Mouse (Mus musculus): ENCODE results near the gene Dld. TPM values are rescaled to one million over a fixed set of nuclear protein-coding genes. Genes with fewer than 3 reads are reported as not detected.

Gene Dld
- total and polyA plus RNA-seq, 3 experiments: 112 to 229 (median 131) TPM

DNA sequence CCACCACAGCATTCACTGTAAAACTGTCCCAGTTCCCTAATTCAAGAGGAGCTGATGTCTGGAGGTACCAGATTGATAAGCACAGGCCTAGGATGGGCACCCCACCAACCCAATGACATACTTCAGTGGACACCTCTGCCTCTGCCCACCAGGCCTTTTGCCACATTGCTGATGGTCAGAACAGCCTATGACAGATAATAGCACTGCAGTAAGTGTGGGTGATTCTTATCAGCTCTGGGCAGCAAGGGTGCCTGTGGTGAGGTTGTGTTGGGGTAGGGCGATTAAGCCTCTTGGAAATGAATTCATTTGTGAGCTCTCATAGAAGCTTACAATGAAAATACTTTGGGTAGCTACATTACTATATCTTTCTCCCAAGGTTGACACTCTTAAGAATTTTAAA lies 44.6 kb upstream of the Dld start:
- Histone ChIP-seq H3K9ac (ENCODE audit: control insufficient read depth, low read depth, low read length, poor library complexity, severe bottlenecking) (no peak overlapping the region), H3K4me3 (ENCODE audit: control insufficient read depth in 1 of 2, insufficient read depth in 1 of 2, low read depth in 2 of 2, low read length in 2 of 2) (no peak overlapping the region), H3K27me3 (ENCODE audit: control insufficient read depth in 1 of 2, insufficient read depth in 2 of 2, low read length in 2 of 2) (peaks cover 0 to 1% of the 10 kb centered on the region in 2 experiments; a peak in 3 of 4 replicates), H3K79me2 (ENCODE audit: control insufficient read depth, insufficient read depth, low read length, poor library complexity) (no peaks in the 10 kb centered on the region), H3K27ac (ENCODE audit: control insufficient read depth, low read depth, low read length) (no peak overlapping the region), H3K9me3 (replicated peaks; ENCODE audit: insufficient read depth, low read length) (no peaks in the 10 kb centered on the region), H3K4me1 (ENCODE audit: control insufficient read depth in 1 of 2, insufficient read depth in 2 of 2, low read length in 2 of 2) (no peaks in the 10 kb centered on the region), H3K36me3 (ENCODE audit: control insufficient read depth in 1 of 2, insufficient read depth in 2 of 2, low read length in 2 of 2) (no peaks in the 10 kb centered on the region)
- DNase-seq (ENCODE audit: low read depth, low spot score): no peak
- TF ChIP-seq CTCF (IDR thresholded peaks at IDR 0.05 in 2 of 3, conservative IDR thresholded peaks at IDR 0.05 in 1 of 3; ENCODE audit: control insufficient read depth in 1 of 3, insufficient read depth in 1 of 3, low read depth in 2 of 3, low read length in 3 of 3, poor library complexity in 1 of 3, severe bottlenecking in 1 of 3) (no peak), ELF1 (IDR thresholded peaks at IDR 0.05; ENCODE audit: low read depth, low read length) (no peak), ZMIZ1 (IDR thresholded peaks at IDR 0.05; ENCODE audit: low read depth, low read length) (no peak)

DNA sequence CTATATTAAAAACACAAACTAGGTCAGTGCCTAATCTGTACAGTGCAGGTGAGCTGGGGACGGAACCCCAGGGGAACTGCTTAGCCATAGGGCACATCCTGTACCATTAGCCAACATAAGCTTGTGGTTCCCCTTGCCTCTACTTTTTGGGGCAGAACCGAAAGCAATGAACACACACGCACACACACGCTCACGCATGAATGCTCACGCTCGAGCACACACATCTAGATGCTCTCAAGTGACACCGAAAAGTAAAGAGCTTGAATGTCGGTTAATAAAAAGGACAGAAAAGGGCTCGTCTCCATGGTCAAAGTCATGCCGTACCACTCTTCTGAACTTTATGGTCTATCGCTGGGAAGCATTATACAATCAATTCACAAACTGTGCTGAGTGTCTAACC lies 40.4 kb upstream of the Dld start:
- Histone ChIP-seq H3K9ac (ENCODE audit: control insufficient read depth, low read depth, low read length, poor library complexity, severe bottlenecking) (no peak overlapping the region), H3K9me3 (replicated peaks; ENCODE audit: insufficient read depth, low read length) (no peaks in the 10 kb centered on the region), H3K4me1 (ENCODE audit: control insufficient read depth in 1 of 2, insufficient read depth in 2 of 2, low read length in 2 of 2) (no peaks in the 10 kb centered on the region), H3K79me2 (ENCODE audit: control insufficient read depth, insufficient read depth, low read length, poor library complexity) (no peaks in the 10 kb centered on the region), H3K27ac (ENCODE audit: control insufficient read depth, low read depth, low read length) (no peak overlapping the region), H3K36me3 (ENCODE audit: control insufficient read depth in 1 of 2, insufficient read depth in 2 of 2, low read length in 2 of 2) (no peaks in the 10 kb centered on the region), H3K27me3 (ENCODE audit: control insufficient read depth in 1 of 2, insufficient read depth in 2 of 2, low read length in 2 of 2) (peaks cover 0 to 2% of the 10 kb centered on the region in 2 experiments; a peak in 3 of 4 replicates), H3K4me3 (ENCODE audit: control insufficient read depth in 1 of 2, insufficient read depth in 1 of 2, low read depth in 2 of 2, low read length in 2 of 2) (no peak overlapping the region)
- DNase-seq (ENCODE audit: low read depth, low spot score): no peak
- TF ChIP-seq TAL1 (IDR thresholded peaks at IDR 0.05; ENCODE audit: low read length): no peak
- TF ChIP-seq ETS1 (IDR thresholded peaks at IDR 0.05; ENCODE audit: low read depth, low read length): no peak
- TF ChIP-seq USF1 (IDR thresholded peaks at IDR 0.05; ENCODE audit: low read depth, low read length): no peak
- no peak for TF ChIP-seq SMC3 (IDR thresholded peaks at IDR 0.05; ENCODE audit: low read depth, low read length)
- TF ChIP-seq POLR2AphosphoS2 (IDR thresholded peaks at IDR 0.05; ENCODE audit: low read length): no peak

DNA sequence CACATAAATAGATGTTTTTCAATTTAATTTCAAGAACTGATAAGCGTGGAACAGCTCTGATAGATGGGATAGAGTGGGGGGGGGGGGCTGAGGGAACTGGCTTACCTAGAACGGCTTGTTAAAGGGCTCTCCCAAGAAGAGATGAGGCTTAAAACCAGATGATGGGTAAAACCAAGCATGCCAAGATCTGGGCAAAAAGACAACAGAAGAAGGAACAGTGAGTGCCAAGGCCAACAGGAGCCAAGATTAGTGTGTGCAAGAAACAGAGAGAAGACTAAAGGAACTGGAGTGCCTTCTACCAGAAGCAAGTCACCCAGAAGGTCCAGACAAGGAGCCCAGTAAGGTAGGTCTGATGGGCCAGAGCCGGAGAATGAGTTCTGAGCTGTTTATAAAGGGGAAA lies 39.3 kb upstream of the Dld start, which contains the start of gene Slc26a3:
Gene Slc26a3 (plus strand): TSS at position 301 of the 400 bp plus-strand sequence.
- TF ChIP-seq SMC3 (IDR thresholded peaks at IDR 0.05; ENCODE audit: low read depth, low read length) (no peak), ZKSCAN1 (IDR thresholded peaks at IDR 0.05; ENCODE audit: low read depth, low read length) (no peak), TAL1 (IDR thresholded peaks at IDR 0.05; ENCODE audit: low read length) (no peak), TBP (IDR thresholded peaks at IDR 0.05; ENCODE audit: low read depth, low read length) (no peak), RAD21 (IDR thresholded peaks at IDR 0.05; ENCODE audit: low read depth, low read length) (no peak), UBTF (IDR thresholded peaks at IDR 0.05; ENCODE audit: borderline replicate concordance, insufficient read depth, low read depth, low read length) (no peak), USF2 (IDR thresholded peaks at IDR 0.05; ENCODE audit: borderline replicate concordance in 1 of 2, insufficient read depth in 1 of 2, low read depth in 1 of 2, low read length in 2 of 2) (no peak), POLR2AphosphoS2 (IDR thresholded peaks at IDR 0.05; ENCODE audit: low read length) (no peak), E2F4 (IDR thresholded peaks at IDR 0.05; ENCODE audit: borderline replicate concordance, low read depth, low read length) (no peak), NELFE (IDR thresholded peaks at IDR 0.05; ENCODE audit: low read depth, low read length) (no peak), MEF2A (IDR thresholded peaks at IDR 0.05; ENCODE audit: extremely low read depth, insufficient replicate concordance, low read depth, low read length, poor library complexity, severe bottlenecking) (no peak), ZMIZ1 (IDR thresholded peaks at IDR 0.05; ENCODE audit: low read depth, low read length) (no peak), CHD1 (IDR thresholded peaks at IDR 0.05; ENCODE audit: low read depth, low read length) (no peak), SIN3A (IDR thresholded peaks at IDR 0.05; ENCODE audit: low read length) (no peak), CTCF (IDR thresholded peaks at IDR 0.05 in 2 of 3, conservative IDR thresholded peaks at IDR 0.05 in 1 of 3; ENCODE audit: control insufficient read depth in 1 of 3, insufficient read depth in 1 of 3, low read depth in 2 of 3, low read length in 3 of 3, poor library complexity in 1 of 3, severe bottlenecking in 1 of 3) (no peak), ETS1 (IDR thresholded peaks at IDR 0.05; ENCODE audit: low read depth, low read length) (no peak)
- no peaks in the 10 kb centered on the region for H3K79me2 ChIP-seq (ENCODE audit: control insufficient read depth, insufficient read depth, low read length, poor library complexity)
- DNase-seq (ENCODE audit: low read depth, low spot score): no peak
- H3K27me3 ChIP-seq (ENCODE audit: control insufficient read depth in 1 of 2, insufficient read depth in 2 of 2, low read length in 2 of 2): peaks cover 0 to 4% of the 10 kb centered on the region in 2 experiments; a peak in 3 of 4 replicates
- no peaks in the 10 kb centered on the region for H3K4me1 ChIP-seq (ENCODE audit: control insufficient read depth in 1 of 2, insufficient read depth in 2 of 2, low read length in 2 of 2)
- H3K9me3 ChIP-seq (replicated peaks; ENCODE audit: insufficient read depth, low read length): no peaks in the 10 kb centered on the region
- no peak within 1 kb of the TSS for H3K27ac ChIP-seq (ENCODE audit: control insufficient read depth, low read depth, low read length)
- no peak within 1 kb of the TSS for H3K9ac ChIP-seq (ENCODE audit: control insufficient read depth, low read depth, low read length, poor library complexity, severe bottlenecking)
- no peak within 1 kb of the TSS for H3K4me3 ChIP-seq (ENCODE audit: control insufficient read depth in 1 of 2, insufficient read depth in 1 of 2, low read depth in 2 of 2, low read length in 2 of 2)
- H3K36me3 ChIP-seq (ENCODE audit: control insufficient read depth in 1 of 2, insufficient read depth in 2 of 2, low read length in 2 of 2): no peaks in the 10 kb centered on the region
